Mouse (Mus musculus): ENCODE results near the gene Dapk1.

Gene Dapk1

GRCm38 (mm10) chr13:60802749-60803148 is 201.0 kb downstream of the Dapk1 start, which contains the start of gene Ctsll3:
Gene Ctsll3, minus strand, starts transcription at chr13:60802849.
- in situ Hi-C loops (cut with MboI, MseI): no loop called here

GRCm38 (mm10) chr13:60809690-60810089 is 207.9 kb downstream of the Dapk1 start:
- in situ Hi-C loops (cut with MboI, MseI): no loop called here

- in situ Hi-C loops (cut with MboI, MseI): no loop called here
Observed at GRCm38 (mm10) chr13:60812768-60813167, 211.0 kb downstream of the Dapk1 start.

Measured in T-helper 1 cell (primary cell).